Mouse (Mus musculus) ES-Bruce4 (cell line): Measurements from ENCODE around the gene Bcl7b.

ENCODE experiments used
- CTCF ChIP-seq: IDR thresholded peaks from one replicate; pipeline ENCODE4 v1.8.1; 2011; ENCODE audit warnings: low read depth, low read length
- EP300 ChIP-seq: IDR thresholded peaks from 2 replicates; pipeline ENCODE4 v1.6.1; 2011; ENCODE audit warnings: low read depth, low read length; ENCODE audit not compliant: insufficient read depth

- TF ChIP-seq EP300 (no peak), CTCF (no peak)
Observed at GRCm38 (mm10) chr5:135166909-135167308, 1.2 kb upstream of the Bcl7b start.
